23 mouse cellular contexts compared by ENCODE assay signal in the genomic region with DNA sequence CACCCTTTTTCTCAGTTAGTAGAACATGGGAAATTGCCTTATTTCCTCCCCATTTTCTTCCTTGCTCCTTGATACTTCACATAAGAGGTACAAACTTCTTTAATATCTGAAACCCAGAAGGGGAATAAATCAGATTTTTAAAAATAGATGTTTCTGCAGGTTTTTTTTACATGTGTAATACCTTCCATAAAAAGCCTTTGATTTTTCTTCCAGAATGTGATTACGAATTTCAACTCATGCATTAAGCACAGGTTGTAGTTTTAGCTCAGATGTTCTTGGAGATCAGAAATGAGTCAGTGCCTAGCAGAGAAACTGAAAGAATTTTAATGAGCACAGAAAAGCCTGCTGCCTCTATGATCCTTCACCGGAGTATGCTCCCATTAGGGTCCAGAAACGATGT. TPM values are rescaled to one million over a fixed set of nuclear protein-coding genes. Genes with fewer than 3 reads are reported as not detected.
DNase-seq lines count a peak whose midpoint lies in the region; ATAC-seq lines count a peak whose summit lies in the region.
"Had no signal": no experiment of that assay in that cellular context is flagged by ENCODE, and none has a peak within 500 bp of the region (broad histone marks: within the 10 kb centered on the region; RNA-seq: fewer than 3 reads in every experiment).

A gene (minus strand): TSS at position 101 of the 400 bp plus-strand sequence.

- peaks cover 11% of the 10 kb centered on the region for H3K9me3 ChIP-seq in heart, embryonic 12.5 days (replicated peaks)
- H3K9me3 ChIP-seq: G1E had no signal

- H3K36me3 ChIP-seq in heart, embryonic 12.5 days, result no peaks in the 10 kb centered on the region
- H3K36me3 ChIP-seq: G1E had no signal

- no peak within 1 kb of the TSS for H3K27ac ChIP-seq in heart, embryonic 12.5 days (ENCODE audit: poor library complexity, severe bottlenecking)

- no peak within 1 kb of the TSS for H3K4me2 ChIP-seq in heart, embryonic 12.5 days

- ATAC-seq in frontal cortex, adult (ENCODE audit: low TSS enrichment), result peak; percentile 72; the same call in 1 of the 2 replicates
- ATAC-seq in heart, embryonic 12.5 days (ENCODE audit: insufficient number of reproducible peaks, low FRiP score), result no peak
- ATAC-seq: activated CD4-positive, CD25-positive, alpha-beta regulatory T cell, adult 4 months; CD4-positive, CD25-positive, alpha-beta regulatory T cell, adult 4 months; Patski had no signal

- no peaks in the 10 kb centered on the region for H3K27me3 ChIP-seq in heart, embryonic 12.5 days (replicated peaks)
- H3K27me3 ChIP-seq: Patski had no signal

- no peaks in the 10 kb centered on the region for H3K4me1 ChIP-seq in heart, embryonic 12.5 days (replicated peaks)

- H3K4me3 ChIP-seq in heart, embryonic 12.5 days, result no peak within 1 kb of the TSS

- DNase-seq in frontal cortex, postnatal 14 days (ENCODE audit: low spot score in 2 of 2), result no peak
- peak; percentile 13 for DNase-seq in brain, adult 2 months (ENCODE audit: low read depth, low spot score)
- DNase-seq in gonadal fat pad, adult 2 months (ENCODE audit: low read depth), result no peak
- DNase-seq in spleen, postnatal 10 days (ENCODE audit: low spot score in 2 of 2), result no peak
- DNase-seq: adrenal gland, adult 2 months; adrenal gland, adult 8-10 months; adrenal gland, postnatal 10 days; adrenal gland, postnatal 14 days; adrenal gland, postnatal 25 days; adrenal gland, postnatal 36 days; B cell, adult 2 months; cerebellum, adult 11 months; cerebellum, adult 11-12 months; cerebellum, adult 18-20 months; cerebellum, adult 2 months had no signal

- no peak within 1 kb of the TSS for H3K9ac ChIP-seq in heart, embryonic 12.5 days

- 68% methylated on average over 3 of the region's 3 CpGs for WGBS in heart, embryonic 12.5 days

RNA-seq across cellular contexts. Expression of the gene that starts here (rescaled TPM):
- polyA plus RNA-seq in gonadal fat pad, adult 2 months (2012; rRNA removed), result 31.5 and 36.7 TPM in 2 replicates
- not detected in 2 replicates for polyA plus RNA-seq in heart, embryonic 12.5 days (2016; fragmentation: Nextera tagmentation; extraction: Ambion mirVana)
- polyA plus RNA-seq: activated CD4-positive, CD25-positive, alpha-beta regulatory T cell, adult 4 months; adrenal gland, adult 2 months; brain, embryonic 14.5 days; C2C12; CD4-positive, CD25-positive, alpha-beta regulatory T cell, adult 4 months; cerebellum, adult 2 months; G1E; Patski had no signal

Comparison
In these comparisons a context has a peak if more than half of its experiments do, and no peak if none do; other contexts are left out.
1. RNA of the gene that starts here (polyA plus RNA-seq): 31.5 to 36.7 TPM in gonadal fat pad, adult 2 months; not detected in heart, embryonic 12.5 days; every median in the first group is over 10 times any median in the second.